Mouse (Mus musculus) spleen, adult 2 months (tissue): ENCODE results near the gene Mia. TPM values are rescaled to one million over a fixed set of nuclear protein-coding genes. Genes with fewer than 3 reads are reported as not detected.

Experiments
- DNase-seq, 2 experiments: peaks; one replicate each; pipeline versions ENCODE4 v3.0.0 to v3.0.0-alpha.2; 2012 to 2021; ENCODE audit warnings: low spot score in 2 of 2, low read depth in 1 of 2
- H3K27ac ChIP-seq: fragments of 200-500 bp; 2 replicates; pipeline ENCODE4 v1.5.1; 2012; ENCODE audit warnings: low read length, inconsistent platforms; ENCODE audit not compliant: insufficient read depth
- H3K27me3 ChIP-seq: fragments of 200-500 bp; 2 replicates; pipeline ENCODE4 v1.6.1; 2012; ENCODE audit warnings: mild to moderate bottlenecking, moderate library complexity, low read length, inconsistent platforms; ENCODE audit not compliant: control insufficient read depth, insufficient read depth
- H3K36me3 ChIP-seq: fragments of 200-500 bp; 2 replicates; pipeline ENCODE4 v1.6.1; 2012; ENCODE audit warnings: mild to moderate bottlenecking, low read length, inconsistent platforms; ENCODE audit not compliant: control insufficient read depth, insufficient read depth
- H3K4me1 ChIP-seq: fragments of 200-500 bp; 2 replicates; pipeline ENCODE4 v1.6.1; 2011; ENCODE audit warnings: inconsistent platforms; ENCODE audit not compliant: control insufficient read depth, insufficient read depth, insufficient read length
- H3K4me3 ChIP-seq: fragments of 200-500 bp; 2 replicates; pipeline ENCODE4 v1.5.1; 2011; ENCODE audit warnings: mild to moderate bottlenecking, inconsistent platforms; ENCODE audit not compliant: insufficient read depth, insufficient read length; ENCODE audit errors: extremely low read depth
- CTCF ChIP-seq: fragments of 200-500 bp; IDR thresholded peaks from 2 replicates; pipeline ENCODE4 v1.5.1; 2011; ENCODE audit warnings: mild to moderate bottlenecking, inconsistent platforms; ENCODE audit not compliant: insufficient read depth, insufficient read length, insufficient replicate concordance; ENCODE audit errors: extremely low read depth
- POLR2A ChIP-seq: fragments of 200-500 bp; IDR thresholded peaks from 2 replicates; pipeline ENCODE4 v1.6.1; 2011; ENCODE audit warnings: low read depth, low read length, inconsistent platforms
- WGBS: fragments of 180-500 bp; shearing (Covaris S2); methylation state at CpG from one replicate; pipeline ENCODE4 v1.1.7; 2018; 5-methylcytosine and 5-hydroxymethylcytosine counted together
- polyA plus RNA-seq: library from polyadenylated mRNA; depleted of rRNA; stranded (reverse); fragments of >200 nt; gene quantifications from 2 replicates; pipeline ENCODE4 v1.2.3, GENCODE M21; 2012

The Mia gene
- polyA plus RNA-seq, 1 experiment: 1.0 TPM

DNA sequence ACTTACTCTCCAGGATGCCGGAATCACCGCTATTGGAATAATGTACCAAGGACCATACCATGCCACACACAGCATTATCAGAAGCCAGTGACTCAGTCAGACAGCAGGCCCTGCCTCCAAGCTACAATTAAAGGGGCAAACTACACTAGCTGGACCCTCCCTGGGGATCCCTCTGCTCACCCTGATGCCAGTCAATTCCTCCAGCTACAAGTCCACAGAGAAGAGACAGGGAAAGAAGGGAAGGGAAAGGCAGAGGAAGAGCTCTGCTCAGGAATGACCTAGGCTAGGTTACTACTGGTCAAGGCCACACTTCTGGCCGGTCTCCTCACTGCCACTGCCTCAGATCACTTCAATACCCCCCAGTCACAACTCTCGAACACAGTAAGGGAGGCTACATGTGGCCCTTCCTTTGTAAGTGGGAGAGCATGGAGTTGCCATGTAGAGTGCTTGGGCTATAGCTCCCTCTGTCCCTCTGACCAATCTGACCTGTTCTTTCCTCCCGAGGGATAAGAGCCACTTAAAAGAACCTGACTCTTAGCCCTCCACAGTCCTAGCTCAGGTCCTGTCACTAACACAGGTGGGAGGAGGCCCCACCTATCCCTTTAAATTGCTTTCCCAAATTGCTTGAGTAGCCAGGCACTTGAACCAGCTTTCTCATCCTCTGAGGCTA lies 18.0 kb downstream of the Mia start:
- no peak for DNase-seq
- 88% methylated on average over 5 of the region's 5 CpGs for WGBS
- Histone ChIP-seq H3K27me3 (no peaks in the 10 kb centered on the region), H3K4me3 (no peak overlapping the region), H3K4me1 (peaks cover 29% of the 10 kb centered on the region), H3K36me3 (peaks cover 21% of the 10 kb centered on the region), H3K27ac (no peak overlapping the region)
- TF ChIP-seq POLR2A (no peak), CTCF (no peak)

DNA sequence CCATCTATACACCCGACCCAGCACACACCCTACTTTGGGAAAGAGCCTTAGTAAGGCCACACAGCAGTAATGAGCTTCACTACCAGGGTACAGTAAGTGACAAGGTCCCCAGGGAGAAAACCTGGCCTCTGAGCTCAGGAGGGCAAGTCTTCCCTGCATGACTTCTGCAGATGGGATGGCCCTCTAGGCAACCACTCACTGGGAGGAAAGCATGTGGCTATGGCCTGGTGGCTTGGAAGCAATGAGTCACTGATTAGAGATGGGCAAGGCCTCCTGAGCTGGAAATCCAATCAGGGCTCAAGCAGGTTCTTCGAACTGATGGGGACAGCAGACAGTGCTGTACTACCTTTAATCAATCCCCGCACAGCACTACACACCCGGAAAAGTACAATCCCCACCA lies 19.2 kb downstream of the Mia start:
- no peak overlapping the region for H3K27ac ChIP-seq
- TF ChIP-seq POLR2A (no peak), CTCF (no peak)
- H3K4me1 ChIP-seq: peaks cover 24% of the 10 kb centered on the region
- H3K27me3 ChIP-seq: no peaks in the 10 kb centered on the region
- no peak overlapping the region for H3K4me3 ChIP-seq
- H3K36me3 ChIP-seq: peaks cover 23% of the 10 kb centered on the region
- 88% methylated on average over 4 of the region's 4 CpGs for WGBS
- DNase-seq: no peak

DNA sequence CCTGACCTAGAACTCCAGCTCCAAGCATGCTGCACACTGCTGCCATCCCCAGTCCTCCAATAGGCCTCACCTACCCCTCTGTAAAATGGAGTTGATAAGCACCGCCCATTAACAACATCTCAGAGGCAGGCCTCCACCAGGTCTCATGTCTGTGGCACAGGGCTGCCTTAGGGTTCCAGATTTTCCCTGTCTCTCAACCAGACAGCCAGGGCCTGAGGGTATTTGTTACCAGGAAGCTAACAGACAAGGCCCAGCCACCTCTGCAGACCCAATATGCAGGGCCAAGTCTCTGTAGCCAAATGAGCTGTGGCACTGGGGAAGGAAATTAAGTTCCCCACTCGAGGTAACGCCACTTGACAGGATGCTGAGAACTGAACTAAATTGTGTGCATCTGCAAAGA lies 20.0 kb downstream of the Mia start:
- Histone ChIP-seq H3K4me3 (no peak overlapping the region), H3K4me1 (peaks cover 24% of the 10 kb centered on the region), H3K27ac (no peak overlapping the region), H3K36me3 (peaks cover 23% of the 10 kb centered on the region), H3K27me3 (no peaks in the 10 kb centered on the region)
- no peak for DNase-seq
- TF ChIP-seq CTCF (no peak), POLR2A (no peak)
- 53% methylated on average over 3 of the region's 3 CpGs for WGBS

DNA sequence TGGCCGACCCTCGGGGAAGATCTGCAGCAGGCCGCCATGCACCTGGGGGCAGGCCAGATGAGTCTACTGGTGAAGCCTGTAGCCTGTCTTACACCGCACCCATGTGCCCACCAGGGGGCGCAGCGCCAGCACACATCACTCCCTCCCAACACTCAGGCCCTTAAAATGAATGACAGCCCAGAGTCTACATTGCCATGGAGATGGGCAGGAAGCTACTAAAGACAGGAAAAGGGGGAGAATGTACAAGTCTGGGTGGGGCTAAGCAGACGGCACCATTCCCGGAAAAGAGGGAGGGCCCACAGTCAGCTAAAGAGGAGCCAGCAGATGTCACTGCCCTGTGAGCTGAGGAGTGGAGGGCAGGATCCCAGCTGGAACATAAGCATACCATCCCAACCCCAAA lies 21.1 kb downstream of the Mia start:
- TF ChIP-seq CTCF: peak; percentile 98
- TF ChIP-seq POLR2A: no peak
- Histone ChIP-seq H3K4me3 (no peak overlapping the region), H3K27me3 (no peaks in the 10 kb centered on the region), H3K36me3 (peaks cover 22% of the 10 kb centered on the region), H3K4me1 (peaks cover 17% of the 10 kb centered on the region), H3K27ac (0 out of 2 replicates have a peak overlapping the region, but pooled peaks have one; percentile 27)
- DNase-seq: peak; percentile 68 to 83
- 15% methylated on average over 8 of the region's 8 CpGs for WGBS

DNA sequence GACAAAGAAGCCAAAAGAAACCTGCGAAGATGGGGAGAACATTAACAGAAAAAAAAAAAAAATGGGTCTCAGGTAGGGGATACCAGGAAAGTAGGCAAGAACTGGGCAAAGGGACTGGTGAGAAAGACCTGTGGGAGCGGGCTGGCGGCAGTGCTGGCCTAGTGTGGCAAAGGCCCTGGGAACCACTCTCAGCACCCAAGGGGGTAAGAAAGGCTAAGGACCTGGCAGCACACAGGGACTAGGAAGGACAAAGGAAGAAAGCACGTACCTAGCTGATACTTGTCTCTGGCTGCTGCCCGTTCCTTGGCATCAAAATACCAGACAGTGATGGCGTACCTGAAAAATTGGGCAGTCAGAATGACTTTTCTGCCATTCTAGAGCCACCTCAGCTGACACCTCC lies 21.7 kb downstream of the Mia start:
- Histone ChIP-seq H3K4me3 (no peak overlapping the region), H3K4me1 (peaks cover 11% of the 10 kb centered on the region; the same call in 1 of the 2 replicates), H3K27ac (no peak overlapping the region), H3K36me3 (peaks cover 18% of the 10 kb centered on the region), H3K27me3 (no peaks in the 10 kb centered on the region)
- DNase-seq: no peak
- TF ChIP-seq CTCF: no peak
- TF ChIP-seq POLR2A: no peak
- WGBS: 96% methylated on average over 6 of the region's 6 CpGs

DNA sequence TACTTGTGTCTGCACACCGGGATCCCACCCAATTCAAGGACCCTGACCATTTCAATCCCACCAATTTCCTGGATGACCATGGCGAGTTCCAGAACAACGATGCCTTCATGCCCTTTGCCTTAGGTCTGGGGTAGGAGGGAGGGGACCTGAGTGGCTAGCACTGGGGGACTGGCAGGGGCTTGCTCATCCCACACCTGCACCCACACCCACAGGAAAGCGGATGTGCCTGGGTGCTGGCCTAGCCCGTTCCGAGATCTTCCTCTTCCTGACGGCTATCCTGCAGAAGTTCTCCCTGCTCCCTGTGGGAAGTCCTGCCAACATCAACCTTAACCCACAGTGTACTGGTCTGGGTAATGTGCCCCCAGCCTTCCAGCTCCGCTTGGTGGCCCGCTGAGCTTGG lies 22.8 kb downstream of the Mia start:
- Histone ChIP-seq H3K4me3 (no peak overlapping the region), H3K27ac (no peak overlapping the region), H3K36me3 (peaks cover 18% of the 10 kb centered on the region), H3K4me1 (peaks cover 5% of the 10 kb centered on the region; the same call in 1 of the 2 replicates), H3K27me3 (no peaks in the 10 kb centered on the region)
- TF ChIP-seq CTCF (no peak), POLR2A (no peak)
- DNase-seq: no peak
- 94% methylated on average over 9 of the region's 9 CpGs for WGBS

DNA sequence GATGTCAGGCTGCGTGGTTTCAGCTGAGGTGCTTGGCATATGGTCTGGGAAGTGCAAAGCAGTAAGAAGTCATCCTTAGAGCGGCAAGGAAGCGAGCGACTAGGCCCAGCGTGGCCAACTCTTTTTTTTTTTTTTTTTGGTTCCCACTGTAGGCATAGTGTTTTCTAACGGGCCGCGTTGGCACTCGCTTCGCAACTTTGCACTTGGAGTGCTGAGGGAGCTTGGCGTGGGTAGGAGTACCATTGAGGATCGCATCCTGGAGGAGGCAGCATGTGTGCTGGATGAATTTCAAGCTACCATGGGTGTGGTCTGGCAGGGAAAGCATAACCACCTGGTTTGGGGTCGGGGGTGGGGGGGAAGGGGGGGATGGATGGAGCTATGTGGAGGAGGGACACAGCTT lies 25.0 kb downstream of the Mia start:
- TF ChIP-seq CTCF: no peak
- no peak for TF ChIP-seq POLR2A
- peaks cover 5% of the 10 kb centered on the region; the same call in 1 of the 2 replicates for H3K4me1 ChIP-seq
- no peak overlapping the region for H3K27ac ChIP-seq
- H3K4me3 ChIP-seq: no peak overlapping the region
- no peaks in the 10 kb centered on the region for H3K27me3 ChIP-seq
- 89% methylated on average over 13 of the region's 13 CpGs for WGBS
- DNase-seq: no peak
- peaks cover 16% of the 10 kb centered on the region for H3K36me3 ChIP-seq
